In genomic region chr4:128620572-128620971, GRCm38 (mm10) we compare ENCODE assay signal across 30 mouse cellular contexts. TPM values are rescaled to one million over a fixed set of nuclear protein-coding genes. Genes with fewer than 3 reads are reported as not detected.
"Had no signal": no experiment of that assay in that cellular context is flagged by ENCODE, and none has a peak within 500 bp of the region (broad histone marks: within the 10 kb centered on the region; RNA-seq: fewer than 3 reads in every experiment).

No protein-coding gene starts in this region.

- H3K9ac ChIP-seq: embryonic facial prominence, embryonic 12.5 days; embryonic facial prominence, embryonic 13.5 days; embryonic facial prominence, embryonic 15.5 days; forebrain, embryonic 12.5 days; forebrain, embryonic 13.5 days; forebrain, embryonic 15.5 days; forebrain, postnatal 0 days had no signal

- H3K4me3 ChIP-seq: embryonic facial prominence, embryonic 10.5 days; embryonic facial prominence, embryonic 12.5 days; embryonic facial prominence, embryonic 13.5 days; embryonic facial prominence, embryonic 15.5 days; erythroblast, embryonic 14.5 days; forebrain, embryonic 10.5 days; forebrain, embryonic 12.5 days; forebrain, embryonic 13.5 days; forebrain, embryonic 15.5 days; gastrocnemius, adult 2 months had no signal

- H3K4me1 ChIP-seq: forebrain, embryonic 12.5 days; forebrain, embryonic 13.5 days; forebrain, embryonic 15.5 days had no signal

- H3K36me3 ChIP-seq: embryonic facial prominence, embryonic 10.5 days; embryonic facial prominence, embryonic 12.5 days; embryonic facial prominence, embryonic 13.5 days; embryonic facial prominence, embryonic 15.5 days; forebrain, embryonic 10.5 days; forebrain, embryonic 12.5 days; forebrain, embryonic 15.5 days had no signal

- DNase-seq: cerebellum, adult 2 months; cerebellum, adult 8-10 months; cerebellum, adult 9-10 months; cerebellum, adult 9-11 months; cerebellum, postnatal 10 days; cerebellum, postnatal 14 days; cerebellum, postnatal 25 days; cerebellum, postnatal 36 days; embryo, embryonic 11 days; forebrain, postnatal 0 days; gastrocnemius, adult 2 months; gastrocnemius, postnatal 10 days; gastrocnemius, postnatal 14 days; gastrocnemius, postnatal 25 days; gastrocnemius, postnatal 36 days; heart, adult 11 months; heart, adult 18-20 months had no signal

- H3K27ac ChIP-seq: embryonic facial prominence, embryonic 10.5 days; embryonic facial prominence, embryonic 12.5 days; embryonic facial prominence, embryonic 13.5 days; embryonic facial prominence, embryonic 15.5 days; forebrain, embryonic 10.5 days; forebrain, embryonic 12.5 days; forebrain, embryonic 13.5 days; forebrain, embryonic 15.5 days; gastrocnemius, adult 2 months had no signal

- H3K9me3 ChIP-seq: embryonic facial prominence, embryonic 10.5 days; embryonic facial prominence, embryonic 12.5 days; embryonic facial prominence, embryonic 13.5 days; embryonic facial prominence, embryonic 15.5 days; forebrain, embryonic 10.5 days; forebrain, embryonic 12.5 days; forebrain, embryonic 13.5 days; forebrain, embryonic 15.5 days had no signal

- ATAC-seq: forebrain, embryonic 13.5 days; forebrain, embryonic 14.5 days; forebrain, embryonic 15.5 days; forebrain, embryonic 16.5 days; forebrain, postnatal 0 days had no signal

- H3K27me3 ChIP-seq: embryonic facial prominence, embryonic 12.5 days; forebrain, embryonic 15.5 days had no signal

- H3K4me2 ChIP-seq: embryonic facial prominence, embryonic 12.5 days; embryonic facial prominence, embryonic 13.5 days; embryonic facial prominence, embryonic 15.5 days; forebrain, embryonic 12.5 days; forebrain, embryonic 13.5 days; forebrain, embryonic 15.5 days had no signal

RNA-seq across cellular contexts. Expression of gene Tlr12, which starts 2.2 kb away (rescaled TPM):
- total RNA-seq: gastrocnemius, adult 18-20 months; gastrocnemius, adult 2 months; gastrocnemius, adult 8-10 months; gastrocnemius, postnatal 14 days; gastrocnemius, postnatal 25 days had no signal
